Mouse (Mus musculus): ENCODE data around the gene Cfd.

Gene Cfd

GRCm38 (mm10) chr10:79934272-79934721 lies 43.6 kb downstream of the Cfd start:
- peak; percentile 100 for DNase-seq

- DNase-seq, result peak; percentile 95
These were observed 44.3 kb downstream of the Cfd start for GRCm38 (mm10) chr10:79934794-79935569.

DNA sequence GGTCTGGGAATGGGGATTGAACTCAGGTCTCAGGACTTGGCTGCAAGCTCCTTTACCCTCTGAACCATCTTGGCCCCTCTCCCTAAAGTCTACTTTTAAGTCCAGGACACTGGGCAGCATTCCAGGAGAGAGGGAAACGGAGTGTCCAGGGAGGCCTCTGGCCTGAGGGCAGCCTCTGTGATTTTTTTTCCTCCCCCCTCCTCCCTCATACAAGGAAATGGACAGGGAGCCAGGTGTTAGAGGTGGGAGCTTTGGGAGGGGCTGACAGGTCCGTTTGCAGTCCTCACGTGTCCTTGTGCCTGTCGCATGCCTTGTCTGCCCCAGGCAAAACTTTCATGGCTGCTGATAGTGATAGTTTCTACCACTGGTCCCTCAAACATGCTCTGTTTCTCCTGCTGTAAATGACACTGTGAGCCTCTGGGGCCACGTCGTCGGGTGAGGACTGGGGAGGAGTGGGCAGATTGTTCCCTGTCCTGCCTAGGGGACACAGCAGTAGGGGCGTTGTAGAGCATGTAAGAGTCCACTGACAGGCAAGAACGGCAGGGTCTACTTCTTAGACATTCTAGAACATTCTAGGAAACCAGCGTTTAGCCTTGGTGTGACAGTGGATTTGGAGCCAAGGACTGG lies 45.7 kb downstream of the Cfd start:
- DNase-seq, result peak; percentile 91

GRCm38 (mm10) chr10:79936911-79937441 lies 46.3 kb downstream of the Cfd start:
- peak; percentile 98 for DNase-seq

DNA sequence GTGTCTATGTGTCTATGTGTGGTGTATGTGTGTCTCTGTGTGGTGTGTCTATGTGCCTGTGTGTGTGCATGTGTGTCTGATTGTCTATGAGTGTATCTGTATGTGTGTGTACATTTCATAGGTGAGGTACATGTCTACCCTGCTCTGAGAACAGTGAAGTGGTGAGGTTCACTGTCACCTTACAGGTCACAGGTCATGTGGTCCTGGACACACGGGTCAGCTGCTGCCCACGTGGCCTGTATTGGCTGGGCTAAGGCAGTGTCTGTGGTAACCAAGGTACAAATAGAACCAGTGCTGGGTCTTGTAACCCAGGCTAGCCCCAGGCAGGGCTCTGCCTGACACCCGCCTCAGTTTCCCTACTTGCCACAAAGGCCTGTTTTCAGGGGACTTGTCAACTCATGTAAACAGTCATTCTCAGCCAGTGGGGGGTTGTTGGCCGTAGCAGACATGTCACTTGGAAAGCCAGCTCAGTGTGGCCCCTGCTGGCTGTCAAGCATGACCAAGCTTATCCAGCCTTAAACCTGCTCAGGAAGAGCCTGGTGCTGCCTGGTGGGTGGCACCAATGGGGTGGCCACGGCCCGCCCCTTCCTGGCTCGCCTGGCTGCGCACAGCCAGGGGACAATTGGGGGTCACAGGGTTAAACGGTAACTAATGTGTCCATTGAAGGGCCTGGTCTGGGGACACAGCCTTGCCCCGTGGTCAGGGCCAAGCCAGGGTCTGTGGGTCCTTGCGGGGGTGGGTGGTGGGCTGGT lies 47.3 kb downstream of the Cfd start:
- no peak for DNase-seq

DNA sequence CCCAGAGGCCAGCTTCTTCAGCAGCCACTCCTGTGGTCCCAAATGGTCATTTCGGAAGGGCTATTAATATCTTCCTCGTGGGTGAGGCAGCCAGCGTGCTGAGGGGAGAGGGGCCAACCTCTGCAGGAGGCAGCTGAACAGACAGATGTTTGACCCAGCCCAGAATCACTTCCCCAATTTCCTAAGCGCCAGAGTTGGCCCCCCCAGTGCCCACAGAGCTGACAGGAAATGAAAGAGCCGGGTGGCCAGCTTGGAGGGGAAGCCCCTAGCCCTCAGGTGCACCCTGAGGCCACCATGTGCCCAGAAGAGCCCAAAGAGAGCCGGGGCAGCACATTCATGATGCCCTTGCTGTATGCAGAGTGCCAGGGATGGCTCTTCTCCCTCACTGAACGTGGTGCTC lies 50.1 kb downstream of the Cfd start:
- peak; percentile 98 for DNase-seq

All from heart, adult 11 months (tissue).